Comparison of ENCODE assay signal across 19 mouse cellular contexts in the genomic region with DNA sequence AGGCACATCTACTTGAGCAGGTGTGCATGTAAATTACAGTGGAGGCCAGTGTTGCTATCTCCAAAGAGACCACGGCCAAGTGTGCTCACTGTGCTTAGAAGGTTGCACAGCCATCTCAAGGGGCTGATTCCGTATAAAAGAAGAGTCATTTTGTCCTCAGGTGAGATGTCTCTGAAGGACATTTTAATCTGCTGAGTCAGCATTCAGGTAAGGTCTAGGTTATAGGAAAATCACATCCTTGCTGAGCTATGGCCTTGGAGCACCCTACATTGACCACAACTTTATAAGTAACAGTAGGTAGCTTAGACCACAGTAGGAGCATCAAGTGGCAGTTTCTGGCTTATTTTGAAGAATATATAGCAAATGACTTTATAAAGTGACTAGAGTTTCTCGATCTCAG.
DNase-seq lines count a peak whose midpoint lies in the region; ATAC-seq and TF ChIP-seq lines count a peak whose summit lies in the region.
"Had no signal": no experiment of that assay in that cellular context is flagged by ENCODE, and none has a peak within 500 bp of the region (broad histone marks: within the 10 kb centered on the region; RNA-seq: fewer than 3 reads in every experiment).

No protein-coding gene starts in this region.

- DNase-seq in CH12.LX (ENCODE audit: extremely low read depth), result no peak
- no peak for DNase-seq in ES-E14 (ENCODE audit: low read depth, low spot score)
- DNase-seq in MEL (ENCODE audit: low read depth, low spot score), result no peak
- no peak for DNase-seq in heart, embryonic 10.5 days (ENCODE audit: low spot score)
- DNase-seq in gastrocnemius, postnatal 36 days, result no peak
- DNase-seq: adrenal gland, postnatal 14 days; adrenal gland, postnatal 25 days; B cell, adult 2 months; cerebellum, adult 11 months; cerebellum, adult 11-12 months; cerebellum, adult 18-20 months; cerebellum, adult 2 months; cerebellum, adult 8-10 months; cerebellum, adult 9-10 months had no signal

- H3K27me3 ChIP-seq in CH12.LX (replicated peaks) (no peaks in the 10 kb centered on the region), MEL (ENCODE audit: control insufficient read depth in 1 of 2, insufficient read depth in 2 of 2, low read length in 2 of 2) (no peaks in the 10 kb centered on the region)
- H3K27me3 ChIP-seq in heart, embryonic 10.5 days (ENCODE audit: insufficient read depth, poor library complexity, severe bottlenecking), result no peaks in the 10 kb centered on the region
- H3K27me3 ChIP-seq in hindbrain, embryonic 13.5 days, result no peaks in the 10 kb centered on the region
- H3K27me3 ChIP-seq: Patski had no signal

- intact Hi-C loops in gastrocnemius, postnatal 36 days (cut with DNase I), result no loop called here

- H3K79me2 ChIP-seq in CH12.LX (replicated peaks; ENCODE audit: control insufficient read depth, extremely low read depth, insufficient read depth, poor library complexity, severe bottlenecking) (no peaks in the 10 kb centered on the region), MEL (ENCODE audit: control insufficient read depth, insufficient read depth, low read length, poor library complexity) (no peaks in the 10 kb centered on the region)

- dilution Hi-C loops in CH12.LX (cut with MboI; ENCODE audit: extremely low pct_ligation_motif_present, extremely low pct_unique_long_range_greater_than_20kb, low sequenced_read_pairs), result no loop called here

- H3K9ac ChIP-seq in CH12.LX (ENCODE audit: insufficient read depth, low read depth) (no peak overlapping the region), ES-E14 (ENCODE audit: insufficient read depth, low read depth, low read length, poor library complexity, severe bottlenecking) (no peak overlapping the region), MEL (ENCODE audit: control insufficient read depth, low read depth, low read length, poor library complexity, severe bottlenecking) (no peak overlapping the region)
- no peak overlapping the region for H3K9ac ChIP-seq in hindbrain, embryonic 13.5 days

- no peaks in the 10 kb centered on the region for H3K36me3 ChIP-seq in CH12.LX (replicated peaks in 1 of 2; ENCODE audit: control insufficient read depth in 1 of 2, insufficient read depth in 1 of 2, low read length in 1 of 2)
- no peaks in the 10 kb centered on the region for H3K36me3 ChIP-seq in ES-E14 (ENCODE audit: control insufficient read depth, insufficient read depth, low read length, poor library complexity, severe bottlenecking)
- no peaks in the 10 kb centered on the region for H3K36me3 ChIP-seq in MEL (ENCODE audit: control insufficient read depth in 1 of 2, insufficient read depth in 2 of 2, low read length in 2 of 2)
- H3K36me3 ChIP-seq in heart, embryonic 10.5 days, result no peaks in the 10 kb centered on the region
- H3K36me3 ChIP-seq in hindbrain, embryonic 13.5 days, result no peaks in the 10 kb centered on the region
- H3K36me3 ChIP-seq: G1E had no signal

- H3K4me3 ChIP-seq in CH12.LX (replicated peaks in 1 of 3; ENCODE audit: low read depth in 2 of 3, low read length in 2 of 3, poor library complexity in 1 of 3), result no peak overlapping the region
- H3K4me3 ChIP-seq in ES-E14 (ENCODE audit: insufficient read depth in 1 of 2, low read depth in 1 of 2, low read length in 2 of 2, poor library complexity in 1 of 2, severe bottlenecking in 1 of 2), result no peak overlapping the region
- no peak overlapping the region for H3K4me3 ChIP-seq in MEL (ENCODE audit: control insufficient read depth in 1 of 2, insufficient read depth in 1 of 2, low read depth in 2 of 2, low read length in 2 of 2)
- no peak overlapping the region for H3K4me3 ChIP-seq in heart, embryonic 10.5 days
- H3K4me3 ChIP-seq in hindbrain, embryonic 13.5 days, result no peak overlapping the region

- TF ChIP-seq EP300 in CH12.LX (IDR thresholded peaks at IDR 0.05; ENCODE audit: low read length) (no peak), MEL (IDR thresholded peaks at IDR 0.05; ENCODE audit: low read depth in 1 of 2, low read length in 2 of 2) (no peak)

- in situ Hi-C loops in CH12.LX (cut with MboI; ENCODE audit: low pct_ligation_motif_present, low pct_unique_long_range_greater_than_20kb, low sequenced_read_pairs) (no loop called here), ES-E14 (cut with MboI; ENCODE audit: low sequenced_read_pairs in 2 of 2, unreplicated experiment in 2 of 2) (no loop called here)

- H3K4me1 ChIP-seq in CH12.LX (ENCODE audit: control insufficient read depth in 1 of 2, insufficient read depth in 2 of 2) (no peaks in the 10 kb centered on the region), ES-E14 (ENCODE audit: control insufficient read depth in 2 of 2, insufficient read depth in 2 of 2, low read length in 2 of 2, poor library complexity in 1 of 2) (no peaks in the 10 kb centered on the region), MEL (ENCODE audit: control insufficient read depth in 1 of 2, insufficient read depth in 2 of 2, low read length in 2 of 2) (no peaks in the 10 kb centered on the region)
- no peaks in the 10 kb centered on the region for H3K4me1 ChIP-seq in heart, embryonic 10.5 days
- no peaks in the 10 kb centered on the region for H3K4me1 ChIP-seq in hindbrain, embryonic 13.5 days (replicated peaks)

- H3K9me3 ChIP-seq in CH12.LX (replicated peaks; ENCODE audit: low read length) (peaks cover 80% of the 10 kb centered on the region), ES-E14 (ENCODE audit: control insufficient read depth, insufficient read depth, low read depth, low read length) (no peaks in the 10 kb centered on the region), MEL (replicated peaks; ENCODE audit: insufficient read depth, low read length) (no peaks in the 10 kb centered on the region)
- no peaks in the 10 kb centered on the region for H3K9me3 ChIP-seq in heart, embryonic 10.5 days
- H3K9me3 ChIP-seq in hindbrain, embryonic 13.5 days, result no peaks in the 10 kb centered on the region

- TF ChIP-seq POLR2A in CH12.LX (IDR thresholded peaks at IDR 0.05; ENCODE audit: low read depth, low read length), result no peak
- no peak for TF ChIP-seq POLR2A in MEL (IDR thresholded peaks at IDR 0.05; ENCODE audit: control insufficient read depth in 1 of 2, insufficient read depth in 1 of 2, low read depth in 1 of 2, low read length in 2 of 2, poor library complexity in 1 of 2)

- no peak overlapping the region for H3K4me2 ChIP-seq in CH12.LX (ENCODE audit: insufficient read depth, low read depth, poor library complexity, severe bottlenecking)
- no peak overlapping the region for H3K4me2 ChIP-seq in hindbrain, embryonic 13.5 days

- ATAC-seq in hindbrain, embryonic 13.5 days (ENCODE audit: low FRiP score), result no peak
- ATAC-seq: activated CD4-positive, CD25-positive, alpha-beta regulatory T cell, adult 4 months; CD4-positive, CD25-positive, alpha-beta regulatory T cell, adult 4 months; Patski had no signal

- 83% methylated on average over 3 of the region's 3 CpGs for WGBS in heart, embryonic 10.5 days
- WGBS in hindbrain, embryonic 13.5 days, result 93% methylated on average over 3 of the region's 3 CpGs

- no peak for TF ChIP-seq CTCF in CH12.LX (conservative IDR thresholded peaks at IDR 0.05 in 1 of 2, IDR thresholded peaks at IDR 0.05 in 1 of 2; ENCODE audit: low read depth in 2 of 2, low read length in 2 of 2)
- TF ChIP-seq CTCF in MEL (IDR thresholded peaks at IDR 0.05 in 2 of 3, conservative IDR thresholded peaks at IDR 0.05 in 1 of 3; ENCODE audit: control insufficient read depth in 1 of 3, insufficient read depth in 1 of 3, low read depth in 2 of 3, low read length in 3 of 3, poor library complexity in 1 of 3, severe bottlenecking in 1 of 3), result no peak

- H3K27ac ChIP-seq in CH12.LX (ENCODE audit: insufficient read depth, low read depth) (no peak overlapping the region), ES-E14 (ENCODE audit: insufficient read depth, low read depth, low read length, poor library complexity, severe bottlenecking) (no peak overlapping the region), MEL (ENCODE audit: control insufficient read depth, low read depth, low read length) (no peak overlapping the region)
- H3K27ac ChIP-seq in heart, embryonic 10.5 days, result no peak overlapping the region
- no peak overlapping the region for H3K27ac ChIP-seq in hindbrain, embryonic 13.5 days

- TF ChIP-seq RAD21 in CH12.LX (IDR thresholded peaks at IDR 0.05; ENCODE audit: low read depth, low read length) (no peak), MEL (IDR thresholded peaks at IDR 0.05; ENCODE audit: low read depth, low read length) (no peak)

TF ChIP-seq in CH12.LX, 34 proteins besides CTCF, POLR2A, EP300 and RAD21:
- TF ChIP-seq TCF12 (IDR thresholded peaks at IDR 0.05; ENCODE audit: low read depth, low read length) (no peak), MAFK (IDR thresholded peaks at IDR 0.05; ENCODE audit: insufficient replicate concordance, low read length) (peak; percentile 95)
TF ChIP-seq in CH12.LX: peak in this region for 1.

TF ChIP-seq in ES-E14, 5 proteins besides CTCF, POLR2A, EP300 and RAD21:
- peak; percentile 96 for TF ChIP-seq MAFK (IDR thresholded peaks at IDR 0.05; ENCODE audit: insufficient read depth, low read depth, low read length)
- TF ChIP-seq ZNF384 (IDR thresholded peaks at IDR 0.05; ENCODE audit: low read depth, low read length), result no peak
- no peak for TF ChIP-seq HCFC1 (IDR thresholded peaks at IDR 0.05; ENCODE audit: borderline replicate concordance, insufficient read depth, low read length)
- no peak for TF ChIP-seq ZC3H11A (IDR thresholded peaks at IDR 0.05; ENCODE audit: borderline replicate concordance, low read depth, low read length)
- TF ChIP-seq CHD2 (IDR thresholded peaks at IDR 0.05; ENCODE audit: low read depth, low read length), result no peak
TF ChIP-seq in ES-E14: peak in this region for 1.

TF ChIP-seq in MEL, 35 proteins besides CTCF, POLR2A, EP300 and RAD21:
- TF ChIP-seq MAFK (IDR thresholded peaks at IDR 0.05; ENCODE audit: borderline replicate concordance, low read depth, low read length), result peak; percentile 88
- no peak for TF ChIP-seq POLR2AphosphoS2 (IDR thresholded peaks at IDR 0.05; ENCODE audit: low read length)
- no peak for TF ChIP-seq CHD2 (IDR thresholded peaks at IDR 0.05; ENCODE audit: low read length)
- TF ChIP-seq NRF1 (IDR thresholded peaks at IDR 0.05; ENCODE audit: insufficient read depth, low read depth, low read length, poor library complexity, severe bottlenecking), result no peak

Comparison
In these comparisons a context has a peak if more than half of its experiments do, and no peak if none do; other contexts are left out.
1. Of the 35 proteins assayed by ChIP-seq in both MEL and CH12.LX: peak only in MEL: none; only in CH12.LX: none; in both: MAFK; in neither: 34.